Mouse (Mus musculus) ES-Bruce4 (cell line): Measurements from ENCODE around the gene Tmed6. TPM values are rescaled to one million over a fixed set of nuclear protein-coding genes. Genes with fewer than 3 reads are reported as not detected.

ENCODE experiments used
- H3K27ac ChIP-seq: 2 replicates; pipeline ENCODE4 v1.5.1; 2012; ENCODE audit warnings: low read length, inconsistent platforms; ENCODE audit not compliant: insufficient read depth
- H3K27me3 ChIP-seq: 2 replicates; pipeline ENCODE4 v1.6.1; 2012; ENCODE audit warnings: mild to moderate bottlenecking, low read length, inconsistent platforms; ENCODE audit not compliant: control insufficient read depth, poor library complexity, insufficient read depth, severe bottlenecking
- H3K36me3 ChIP-seq: 2 replicates; pipeline ENCODE4 v1.6.1; 2012; ENCODE audit warnings: inconsistent platforms, mild to moderate bottlenecking, low read length, moderate library complexity; ENCODE audit not compliant: control insufficient read depth, poor library complexity, insufficient read depth, severe bottlenecking
- H3K4me1 ChIP-seq: one replicate; pipeline ENCODE4 v1.8.1; 2011; ENCODE audit warnings: low read length; ENCODE audit not compliant: control insufficient read depth, insufficient read depth
- H3K4me3 ChIP-seq: 2 replicates; pipeline ENCODE4 v1.5.1; 2011; ENCODE audit warnings: low read depth, mild to moderate bottlenecking, low read length
- H3K9ac ChIP-seq: 2 replicates; pipeline ENCODE4 v1.6.1; 2012; ENCODE audit warnings: low read depth, mild to moderate bottlenecking, inconsistent platforms; ENCODE audit not compliant: poor library complexity, severe bottlenecking
- H3K9me3 ChIP-seq: replicated peaks from 2 replicates; pipeline ENCODE4 v1.6.1; 2012; ENCODE audit warnings: mild to moderate bottlenecking, low read length, inconsistent platforms; ENCODE audit not compliant: control insufficient read depth, poor library complexity, insufficient read depth, severe bottlenecking
- CTCF ChIP-seq: IDR thresholded peaks from one replicate; pipeline ENCODE4 v1.8.1; 2011; ENCODE audit warnings: low read depth, low read length
- EP300 ChIP-seq: IDR thresholded peaks from 2 replicates; pipeline ENCODE4 v1.6.1; 2011; ENCODE audit warnings: low read depth, low read length; ENCODE audit not compliant: insufficient read depth
- POLR2A ChIP-seq: IDR thresholded peaks from one replicate; pipeline ENCODE4 v1.8.1; 2011; ENCODE audit warnings: low read length; ENCODE audit not compliant: insufficient read depth
- polyA plus RNA-seq: library from polyadenylated mRNA; stranded (reverse); fragments of >200 nt; gene quantifications from 2 replicates; pipeline ENCODE4 v1.2.4, GENCODE M21; 2011; ENCODE audit warnings: low read depth; ENCODE audit not compliant: missing spikeins, insufficient read depth, insufficient read length

The Tmed6 gene
- polyA plus RNA-seq, 1 experiment: not detected

DNA sequence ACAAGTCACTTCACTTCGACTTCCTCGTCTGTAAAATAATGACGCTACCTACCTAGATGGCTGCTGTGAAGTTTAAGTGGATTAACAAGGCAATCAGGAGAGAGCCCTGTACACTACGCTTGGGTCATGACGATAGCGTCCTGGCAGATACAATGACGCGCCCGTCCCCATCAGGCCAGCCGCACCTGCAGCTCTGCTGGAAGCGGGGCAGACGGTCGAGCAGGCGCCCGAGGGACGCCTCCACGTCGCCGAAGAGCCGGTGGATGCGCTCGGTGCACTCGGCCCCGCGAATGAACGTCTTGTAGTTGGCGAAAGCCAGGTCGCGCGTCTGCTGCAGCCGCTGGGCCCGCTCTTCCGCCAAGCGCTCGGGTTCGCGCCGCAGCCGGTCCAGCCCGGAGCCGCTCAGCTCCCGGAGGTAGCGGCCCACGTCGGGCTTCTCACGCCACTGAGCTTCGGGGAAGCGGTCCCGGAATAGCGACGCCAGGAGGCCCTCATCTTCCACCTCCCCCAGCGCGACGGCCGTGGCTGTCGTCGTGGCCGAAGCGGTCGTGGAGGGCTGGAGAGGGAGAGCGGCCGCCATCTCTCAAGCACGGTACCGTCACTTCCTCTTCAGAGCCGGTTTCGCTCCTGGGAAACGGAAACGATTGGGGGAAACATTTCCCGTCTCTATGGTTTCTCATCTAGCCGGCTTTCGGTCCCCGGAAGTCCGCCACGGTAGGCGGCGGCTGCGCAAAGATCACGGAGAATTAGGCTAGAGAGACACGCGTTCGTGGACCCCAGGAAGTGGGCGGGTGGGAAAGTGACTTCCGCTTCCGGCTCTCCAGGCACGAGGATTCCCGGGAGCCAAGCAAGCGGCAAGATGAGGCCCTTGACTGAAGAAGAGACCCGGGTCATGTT is 9.1 kb downstream of the Tmed6 start, which contains the start of the genes Cog8 and Nip7:
Gene Cog8 (minus strand): TSS at position 614 of the 897 bp plus-strand sequence.
Gene Nip7 (plus strand): TSS at position 802 of the 897 bp plus-strand sequence.
- Histone ChIP-seq H3K27ac (0 out of 2 replicates have a peak within 1 kb of the TSS, but pooled peaks have one; percentile 3), H3K4me3 (peak within 1 kb of the TSS; percentile 94), H3K27me3 (no peaks in the 10 kb centered on the region), H3K36me3 (peaks cover 52% of the 10 kb centered on the region), H3K4me1 (no peaks in the 10 kb centered on the region), H3K9ac (peak within 1 kb of the TSS; percentile 71), H3K9me3 (no peaks in the 10 kb centered on the region)
- TF ChIP-seq EP300: no peak

DNA sequence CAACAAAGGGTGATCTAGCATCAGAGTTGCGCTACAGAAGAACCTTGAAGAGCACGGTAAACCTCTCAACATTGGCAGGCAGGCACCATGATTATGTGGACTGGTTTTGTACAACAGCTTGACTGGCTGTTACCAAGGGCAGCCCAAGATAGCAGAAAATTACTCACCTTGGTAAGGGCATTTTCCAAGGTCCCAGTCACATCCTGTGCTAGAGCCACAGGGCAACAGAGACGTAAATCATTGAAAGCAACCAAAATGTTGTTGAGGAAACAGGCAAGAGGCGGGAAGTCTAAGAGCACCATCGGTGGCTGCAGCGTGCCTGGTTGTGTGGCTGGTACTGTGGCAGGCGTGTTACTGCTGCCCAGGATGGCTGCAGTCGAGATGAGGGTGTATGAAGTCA is 13.4 kb downstream of the Tmed6 start:
- Histone ChIP-seq H3K27me3 (no peaks in the 10 kb centered on the region), H3K9ac (no peak overlapping the region), H3K27ac (no peak overlapping the region), H3K36me3 (peaks cover 33% of the 10 kb centered on the region), H3K9me3 (no peaks in the 10 kb centered on the region), H3K4me1 (no peaks in the 10 kb centered on the region), H3K4me3 (no peak overlapping the region)
- TF ChIP-seq POLR2A (no peak), EP300 (no peak), CTCF (no peak)

DNA sequence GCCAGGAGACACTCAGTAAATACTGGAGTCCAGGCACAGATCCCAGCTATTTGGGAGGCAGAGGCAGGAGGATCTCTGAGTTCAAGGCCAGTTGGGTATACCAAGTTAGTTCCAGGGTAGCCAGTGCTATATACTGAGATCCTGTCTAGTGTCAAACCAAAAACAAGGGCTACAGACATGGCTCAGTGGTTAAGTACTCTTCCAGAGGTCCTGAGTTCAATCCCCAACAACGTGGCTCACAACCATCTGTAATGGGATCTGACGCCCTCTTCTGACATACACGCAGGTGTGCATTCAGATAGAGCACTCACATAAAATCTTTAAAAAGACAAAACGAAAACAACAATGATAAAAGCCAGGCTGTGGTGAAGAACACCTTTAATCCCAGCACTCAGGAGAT is 16.0 kb downstream of the Tmed6 start:
- Histone ChIP-seq H3K9me3 (no peaks in the 10 kb centered on the region), H3K4me1 (no peaks in the 10 kb centered on the region), H3K36me3 (peaks cover 56% of the 10 kb centered on the region), H3K9ac (peak overlapping the region; percentile 89; the same call in 1 of the 2 replicates), H3K27ac (peak overlapping the region; percentile 86), H3K4me3 (peak overlapping the region; percentile 16; the same call in 1 of the 2 replicates), H3K27me3 (no peaks in the 10 kb centered on the region)
- TF ChIP-seq POLR2A: no peak
- no peak for TF ChIP-seq CTCF
- TF ChIP-seq EP300: no peak

DNA sequence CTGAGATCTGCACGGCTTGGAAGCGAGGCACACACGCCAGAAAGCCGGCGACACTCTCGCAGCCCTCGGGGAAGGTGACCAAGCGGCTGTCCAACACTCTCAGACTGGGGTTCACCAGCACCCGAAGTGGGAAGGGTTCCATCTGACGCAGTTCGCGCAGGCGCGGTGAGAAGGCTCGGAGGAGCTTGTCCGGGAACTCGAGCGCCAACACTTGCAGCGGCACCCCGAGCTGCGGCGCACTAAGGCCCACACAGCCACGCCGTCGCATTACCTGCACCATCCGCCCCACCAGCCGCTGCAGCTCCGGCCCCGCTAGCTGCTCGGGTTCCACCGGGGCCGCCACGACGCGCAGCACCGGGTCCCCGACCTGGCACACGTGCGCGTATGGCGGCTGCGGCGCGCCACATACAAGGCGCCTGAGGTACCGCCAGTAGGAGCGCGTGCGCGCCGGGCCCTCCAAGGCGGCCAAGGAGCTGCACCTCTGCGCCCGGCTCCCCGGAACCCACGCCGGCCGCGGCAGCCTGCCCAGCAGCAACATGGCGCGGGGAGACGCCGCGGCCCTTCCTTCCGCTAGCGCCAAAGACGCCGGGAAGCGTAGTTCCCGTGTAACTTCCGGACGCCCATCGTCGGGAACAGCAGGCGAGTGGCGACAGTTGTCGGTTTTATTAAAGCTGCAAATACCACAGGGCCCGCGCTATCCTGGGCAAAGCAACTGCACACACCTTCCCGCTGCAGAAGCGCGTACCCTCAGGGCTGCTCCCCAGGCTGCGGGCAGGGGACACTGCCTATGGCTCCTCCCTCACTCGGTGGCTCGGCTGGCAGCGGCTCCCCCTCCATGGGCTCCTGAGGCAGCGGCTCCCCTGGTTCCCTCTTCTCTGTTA is 17.1 kb downstream of the Tmed6 start, which contains the start of gene Pdf:
Gene Pdf (minus strand): TSS at position 554 of the 881 bp plus-strand sequence.
- Histone ChIP-seq H3K36me3 (peaks cover 62% of the 10 kb centered on the region), H3K9me3 (no peaks in the 10 kb centered on the region), H3K4me1 (no peaks in the 10 kb centered on the region), H3K9ac (peak within 1 kb of the TSS; percentile 89), H3K27ac (peak within 1 kb of the TSS; percentile 86), H3K27me3 (no peaks in the 10 kb centered on the region), H3K4me3 (peak within 1 kb of the TSS; percentile 88)
- no peak for TF ChIP-seq EP300
- TF ChIP-seq CTCF: no peak
- TF ChIP-seq POLR2A: no peak

DNA sequence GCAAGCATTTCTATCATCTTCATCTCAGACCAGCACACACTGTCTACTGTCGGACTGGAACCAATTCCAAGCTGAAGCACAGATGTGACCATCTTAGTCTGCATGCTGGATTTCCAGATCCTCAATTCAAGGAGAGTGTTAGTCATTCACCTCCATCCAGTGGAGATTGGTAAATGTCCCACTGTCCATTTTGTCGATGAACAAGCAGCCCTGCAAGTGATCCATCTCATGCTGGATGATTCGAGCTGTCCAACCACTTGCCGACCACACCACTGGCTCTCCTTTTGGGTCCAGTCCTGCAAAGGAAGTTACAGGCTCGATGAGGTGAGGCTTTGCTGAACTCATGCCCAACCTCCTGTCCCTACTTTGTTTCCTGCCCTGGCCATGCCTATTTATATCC is 18.5 kb downstream of the Tmed6 start:
- Histone ChIP-seq H3K4me3 (no peak overlapping the region), H3K27ac (no peak overlapping the region), H3K9me3 (no peaks in the 10 kb centered on the region), H3K9ac (no peak overlapping the region; the same call in 1 of the 2 replicates), H3K27me3 (no peaks in the 10 kb centered on the region), H3K36me3 (peaks cover 51% of the 10 kb centered on the region), H3K4me1 (no peaks in the 10 kb centered on the region)
- TF ChIP-seq EP300 (no peak), CTCF (no peak), POLR2A (no peak)

DNA sequence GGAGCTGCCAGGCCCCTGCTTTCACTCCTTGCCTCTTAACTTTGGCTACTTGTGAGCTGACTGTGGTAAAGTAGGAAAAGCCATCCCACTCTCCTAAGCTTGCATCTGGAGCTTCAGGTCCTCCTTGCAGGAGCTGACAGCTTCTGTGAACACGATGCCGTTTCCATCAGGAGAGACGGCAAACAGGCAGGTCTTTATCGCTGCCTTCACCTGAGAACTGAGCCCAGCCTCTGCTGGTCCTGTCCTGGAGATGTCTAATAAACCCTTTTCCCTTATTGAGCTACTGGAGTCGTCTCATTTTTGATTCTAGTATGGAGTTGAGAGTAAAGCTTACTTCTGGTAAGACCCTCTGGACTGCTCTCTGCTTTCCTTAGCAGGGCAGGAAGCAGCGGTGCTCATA is 20.0 kb downstream of the Tmed6 start:
- Histone ChIP-seq H3K36me3 (peaks cover 44% of the 10 kb centered on the region), H3K9me3 (no peaks in the 10 kb centered on the region), H3K9ac (no peak overlapping the region), H3K4me1 (no peaks in the 10 kb centered on the region), H3K4me3 (no peak overlapping the region), H3K27me3 (no peaks in the 10 kb centered on the region), H3K27ac (no peak overlapping the region)
- TF ChIP-seq POLR2A (no peak), EP300 (no peak), CTCF (no peak)
